Mouse (Mus musculus) neutrophil, adult 65 days (primary cell): Measurements from ENCODE around the gene Prl. TPM values are rescaled to one million over a fixed set of nuclear protein-coding genes. Genes with fewer than 3 reads are reported as not detected.

Experiments used
- total RNA-seq: library from RNA; stranded (reverse); gene quantifications from 2 replicates; pipeline ENCODE4 v1.2.4, GENCODE M21; 2023

Prl gene
- total RNA-seq = not detected in 2 replicates

DNA sequence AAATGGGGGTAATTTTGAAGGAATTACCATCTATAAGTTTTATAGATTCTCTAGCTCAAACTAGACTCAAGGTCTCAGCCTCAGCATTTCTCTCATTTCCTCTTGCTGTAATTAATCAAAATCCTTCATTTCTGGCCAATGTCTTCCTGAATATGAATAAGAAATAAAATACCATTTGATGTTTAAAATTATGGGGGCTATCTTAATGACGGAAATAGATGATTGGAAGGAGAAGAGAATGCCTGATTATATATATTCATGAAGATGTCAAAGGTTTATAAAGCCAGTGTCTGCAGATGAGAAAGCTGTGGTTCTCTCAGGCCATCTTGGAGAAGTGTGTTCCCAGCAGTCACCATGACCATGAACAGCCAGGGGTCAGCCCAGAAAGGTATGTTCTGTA lies at the start of gene Prl:
Prl (plus strand) TSS at position 301 of the 400 bp plus-strand sequence.

DNA sequence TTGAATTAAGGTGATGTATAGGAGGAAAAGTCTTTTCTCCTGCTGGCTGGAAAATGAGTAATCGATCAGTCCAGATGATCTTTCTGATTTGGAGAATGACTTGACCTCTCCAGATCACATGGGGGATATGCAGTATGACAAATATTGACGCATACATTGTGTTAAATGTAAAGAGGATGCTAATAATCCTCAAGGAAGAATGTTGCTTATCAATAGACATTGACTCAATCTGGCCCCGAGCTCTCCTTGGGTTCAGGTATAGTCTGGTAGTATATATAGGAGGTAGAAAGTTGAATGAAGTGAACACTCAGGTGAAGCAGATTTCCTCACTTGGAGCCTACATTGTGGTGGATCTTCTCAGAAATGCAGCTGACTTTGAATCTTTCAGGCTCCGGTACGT lies 36.5 kb downstream of the Prl start, which contains the start of gene Prl3d1:
Prl3d1 (plus strand) TSS at position 301 of the 400 bp plus-strand sequence.

Other genes with a start within 250 kb of the Prl start
- not detected in 2 replicates for gene Prl3d1, start 36.6 kb downstream of the Prl start, total RNA-seq
- not detected in 2 replicates for gene Prl3d2, start 64.1 kb downstream of the Prl start, total RNA-seq
- not detected in 2 replicates for gene Prl3d3, start 99.2 kb downstream of the Prl start, total RNA-seq
- not detected in 2 replicates for gene Prl3c1, start 139.1 kb downstream of the Prl start, total RNA-seq
- gene Prl3b1, start 184.3 kb downstream of the Prl start, total RNA-seq = not detected in 2 replicates
- not detected in 2 replicates for gene Prl3a1, start 201.9 kb downstream of the Prl start, total RNA-seq